Mouse (Mus musculus): Measurements from ENCODE around the gene Strn. TPM values are rescaled to one million over a fixed set of nuclear protein-coding genes. Genes with fewer than 3 reads are reported as not detected.
"Not testable (repeated sequence)": the region's sequence is repeated elsewhere in the genome, so short reads cannot be mapped to it uniquely, and the experiment has no call there.

Gene Strn
- polyA plus RNA-seq, 1 experiment from 2014 or later: 12.0 TPM

DNA sequence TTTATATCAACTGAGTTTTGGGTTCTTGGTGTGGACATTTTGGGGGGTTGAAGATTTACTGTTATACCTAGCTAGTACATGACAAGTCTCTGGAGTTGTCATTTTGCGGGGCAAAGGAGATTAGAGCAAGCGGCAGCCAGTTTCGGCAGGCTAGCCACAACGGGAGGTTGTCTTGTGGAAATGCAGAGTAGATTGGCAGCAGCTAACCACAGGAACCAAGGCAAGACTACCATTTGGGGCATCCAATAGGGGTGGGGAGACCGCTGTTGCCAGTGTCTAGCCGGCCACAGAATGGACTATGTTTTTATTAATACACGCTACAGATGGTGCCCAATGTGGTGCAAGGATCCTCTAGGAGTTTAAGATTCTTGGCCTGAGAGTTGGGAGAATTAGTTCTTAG lies 28.6 kb downstream of the Strn start:
- no peak overlapping the region for H3K4me2 ChIP-seq
- WGBS: 74% methylated on average over 7 of the region's 7 CpGs
- no peak for ATAC-seq (replicated peaks; ENCODE audit: insufficient number of reproducible peaks, insufficient read depth, low FRiP score, low read depth)
- no peaks in the 10 kb centered on the region for H3K9me3 ChIP-seq (replicated peaks)
- H3K27me3 ChIP-seq: no peaks in the 10 kb centered on the region
- H3K9ac ChIP-seq: no peak overlapping the region
- H3K4me3 ChIP-seq: no peak overlapping the region
- peaks cover 10% of the 10 kb centered on the region for H3K4me1 ChIP-seq (replicated peaks)
- peaks cover 18% of the 10 kb centered on the region for H3K36me3 ChIP-seq
- H3K27ac ChIP-seq: no peak overlapping the region

DNA sequence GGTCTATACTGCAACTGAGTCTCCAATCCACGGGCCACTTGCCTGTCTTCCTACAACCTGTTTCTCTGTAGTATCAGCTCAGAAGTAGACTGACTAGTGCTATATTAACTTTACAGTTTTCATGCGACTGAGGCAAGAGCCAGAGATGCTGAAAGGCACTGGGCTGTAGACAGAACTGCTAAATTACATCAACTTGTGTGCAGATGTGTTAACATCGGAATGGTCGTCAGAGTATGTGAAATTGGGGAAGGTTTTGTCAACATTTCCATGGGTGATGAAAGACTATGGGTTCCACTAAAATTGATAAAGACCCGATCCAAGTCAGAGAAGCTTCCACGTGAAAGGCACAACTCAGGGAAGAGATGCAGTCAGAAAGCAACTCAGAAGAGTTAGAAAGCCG lies 34.0 kb downstream of the Strn start:
- Histone ChIP-seq H3K27ac (no peak overlapping the region), H3K4me1 (replicated peaks) (peaks cover 3% of the 10 kb centered on the region), H3K9me3 (replicated peaks) (no peaks in the 10 kb centered on the region), H3K4me2 (no peak overlapping the region), H3K36me3 (peaks cover 31% of the 10 kb centered on the region), H3K27me3 (no peaks in the 10 kb centered on the region), H3K9ac (no peak overlapping the region), H3K4me3 (no peak overlapping the region)
- ATAC-seq (replicated peaks; ENCODE audit: insufficient number of reproducible peaks, insufficient read depth, low FRiP score, low read depth): no peak
- WGBS: 80% methylated on average over 7 of the region's 7 CpGs

DNA sequence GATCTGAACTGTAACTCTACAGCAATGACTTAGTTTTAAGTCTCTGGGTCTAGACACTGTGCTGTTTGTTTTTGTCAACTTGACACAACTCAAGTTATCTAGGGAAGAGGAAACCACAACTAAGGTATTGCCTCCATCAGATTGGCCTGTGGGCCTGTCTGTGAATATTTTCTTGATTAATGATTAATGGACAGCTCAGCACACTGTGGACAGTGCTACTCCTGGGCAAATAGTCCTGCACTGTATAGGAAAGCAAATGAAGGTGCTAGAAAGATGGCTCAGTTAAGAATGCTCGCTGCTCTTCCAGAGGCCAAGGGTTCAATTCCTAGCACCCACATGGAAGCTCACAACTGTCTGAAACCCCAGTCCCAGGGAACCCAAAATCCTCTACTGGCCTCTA lies 38.0 kb downstream of the Strn start:
- Histone ChIP-seq H3K27me3 (no peaks in the 10 kb centered on the region), H3K4me3 (no peak overlapping the region), H3K36me3 (peaks cover 15% of the 10 kb centered on the region; the same call in 1 of the 2 replicates), H3K9me3 (replicated peaks) (no peaks in the 10 kb centered on the region), H3K9ac (no peak overlapping the region), H3K4me2 (no peak overlapping the region), H3K27ac (no peak overlapping the region), H3K4me1 (replicated peaks) (peaks cover 5% of the 10 kb centered on the region)
- ATAC-seq (replicated peaks; ENCODE audit: insufficient number of reproducible peaks, insufficient read depth, low FRiP score, low read depth): no peak
- 84% methylated on average over 1 of the region's 1 CpGs for WGBS

DNA sequence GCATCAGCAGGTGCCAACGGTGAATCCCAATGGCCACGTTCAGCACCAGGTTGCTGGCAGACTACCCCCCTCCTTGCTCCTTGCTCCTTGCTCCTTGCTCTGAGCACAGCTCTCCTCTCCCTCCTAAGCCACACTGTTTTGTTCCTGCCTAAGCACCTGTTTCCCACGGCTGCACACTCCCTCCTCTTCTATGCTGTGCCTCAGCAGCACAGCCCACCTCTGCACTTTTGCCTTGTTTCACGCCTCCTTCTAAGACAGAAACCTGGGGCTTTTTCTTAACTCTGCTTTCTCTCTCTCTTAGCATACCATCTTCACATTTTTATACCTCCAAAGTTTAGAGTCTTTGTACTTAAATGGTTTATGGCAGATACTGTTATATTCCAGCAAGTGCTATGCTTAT lies 39.5 kb downstream of the Strn start:
- Histone ChIP-seq H3K27ac (no peak overlapping the region), H3K4me1 (replicated peaks) (peaks cover 2% of the 10 kb centered on the region), H3K9ac (no peak overlapping the region), H3K4me3 (no peak overlapping the region), H3K9me3 (replicated peaks) (no peaks in the 10 kb centered on the region), H3K36me3 (peaks cover 13% of the 10 kb centered on the region; the same call in 1 of the 2 replicates), H3K27me3 (no peaks in the 10 kb centered on the region), H3K4me2 (no peak overlapping the region)
- 77% methylated on average over 4 of the region's 4 CpGs for WGBS
- ATAC-seq (replicated peaks; ENCODE audit: insufficient number of reproducible peaks, insufficient read depth, low FRiP score, low read depth): no peak

DNA sequence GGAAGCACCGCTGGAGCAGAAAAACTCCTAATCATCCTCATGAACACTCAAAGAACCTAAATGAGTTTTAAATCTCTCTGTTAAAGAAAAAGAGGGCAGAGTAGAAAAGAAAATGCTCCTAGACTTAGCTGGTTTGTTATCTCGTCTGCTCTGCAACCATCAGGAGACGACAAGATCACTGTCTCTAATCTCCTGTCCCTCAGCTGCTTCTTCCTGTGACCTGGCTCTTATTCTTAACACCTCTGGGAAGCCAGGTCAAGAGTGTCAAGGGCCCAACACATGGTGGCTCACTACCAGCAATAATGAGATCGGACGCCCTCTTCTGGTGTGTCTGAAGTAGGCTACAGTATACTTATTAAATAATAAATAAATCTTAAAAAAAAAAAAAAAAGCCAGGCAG lies 40.1 kb downstream of the Strn start:
- Histone ChIP-seq H3K4me1 (replicated peaks) (peaks cover 2% of the 10 kb centered on the region), H3K4me2 (no peak overlapping the region), H3K9me3 (replicated peaks) (no peaks in the 10 kb centered on the region), H3K36me3 (peaks cover 16% of the 10 kb centered on the region; the same call in 1 of the 2 replicates), H3K27me3 (no peaks in the 10 kb centered on the region), H3K9ac (no peak overlapping the region), H3K27ac (no peak overlapping the region), H3K4me3 (no peak overlapping the region)
- 55% methylated on average over 5 of the region's 5 CpGs for WGBS
- ATAC-seq (replicated peaks; ENCODE audit: insufficient number of reproducible peaks, insufficient read depth, low FRiP score, low read depth): no peak

DNA sequence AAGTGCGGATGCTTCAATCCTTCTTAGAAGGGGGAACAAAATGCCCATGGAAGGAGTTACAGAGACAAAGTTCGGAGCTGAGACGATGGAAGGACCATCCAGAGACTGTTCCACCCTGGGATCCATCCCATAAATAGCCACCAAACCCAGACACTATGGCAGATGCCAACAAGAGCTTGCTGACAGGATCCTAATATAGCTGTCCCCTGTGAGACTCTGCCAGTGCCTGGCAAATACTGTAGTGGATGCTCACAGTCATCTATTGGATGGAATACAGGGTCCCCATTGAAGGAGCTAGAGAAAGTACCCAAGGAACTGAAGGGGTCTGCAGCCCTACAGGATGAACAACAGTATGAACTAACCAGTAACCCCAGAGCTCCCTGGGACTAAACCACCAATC lies 47.8 kb downstream of the Strn start:
- Histone ChIP-seq H3K36me3 (peaks cover 26% of the 10 kb centered on the region), H3K4me1 (replicated peaks) (peaks cover 11% of the 10 kb centered on the region)
- not testable (repeated sequence) for H3K27me3 ChIP-seq; H3K9ac ChIP-seq; ATAC-seq (replicated peaks; ENCODE audit: insufficient number of reproducible peaks, insufficient read depth, low FRiP score, low read depth); H3K4me2 ChIP-seq; H3K4me3 ChIP-seq; H3K27ac ChIP-seq; H3K9me3 ChIP-seq (replicated peaks)
- 85% methylated on average over 3 of the region's 3 CpGs for WGBS

DNA sequence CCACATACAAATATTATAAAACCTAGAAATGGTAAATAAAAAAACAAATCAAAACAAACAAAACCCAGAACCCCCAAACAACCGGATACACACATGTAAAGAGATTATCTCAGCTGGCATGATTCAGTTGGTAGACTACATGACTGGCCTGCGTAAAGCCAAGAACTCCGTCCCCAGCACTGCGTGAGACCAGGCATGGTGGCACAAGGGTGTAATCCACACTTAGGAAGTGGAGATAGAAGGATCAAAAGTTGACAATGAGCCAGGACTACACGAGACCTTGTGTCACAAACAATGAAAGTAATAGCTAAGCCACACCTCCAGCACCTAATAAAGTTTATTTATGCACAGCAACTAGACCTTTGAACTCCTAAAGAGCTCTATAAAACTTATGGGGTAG lies 49.0 kb downstream of the Strn start:
- no peak for ATAC-seq (replicated peaks; ENCODE audit: insufficient number of reproducible peaks, insufficient read depth, low FRiP score, low read depth)
- WGBS: 47% methylated on average over 5 of the region's 5 CpGs

DNA sequence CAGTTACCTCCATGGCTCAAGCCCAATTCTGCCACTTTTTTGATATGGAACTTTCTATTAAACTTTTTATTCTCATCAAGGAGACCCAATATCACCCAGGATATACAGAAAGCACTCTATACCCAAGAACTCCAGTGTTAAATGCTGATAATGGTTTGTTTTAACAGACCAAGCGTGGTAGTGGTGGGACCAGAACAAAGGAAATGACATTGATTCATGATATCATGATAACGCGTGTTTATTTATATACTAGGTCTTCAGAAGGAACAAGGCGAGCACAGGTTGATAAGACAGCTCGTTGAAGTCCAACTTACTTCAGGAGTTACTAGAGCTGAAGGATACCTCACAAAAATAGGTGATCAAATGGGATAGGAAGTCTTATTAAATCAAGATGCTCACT lies 52.0 kb downstream of the Strn start:
- peaks cover 6% of the 10 kb centered on the region; the same call in 1 of the 2 replicates for H3K36me3 ChIP-seq
- no peak overlapping the region for H3K4me3 ChIP-seq
- H3K9me3 ChIP-seq (replicated peaks): no peaks in the 10 kb centered on the region
- peaks cover 27% of the 10 kb centered on the region for H3K4me1 ChIP-seq (replicated peaks)
- H3K4me2 ChIP-seq: no peak overlapping the region
- no peak for ATAC-seq (replicated peaks; ENCODE audit: insufficient number of reproducible peaks, insufficient read depth, low FRiP score, low read depth)
- no peaks in the 10 kb centered on the region for H3K27me3 ChIP-seq
- H3K27ac ChIP-seq: peak overlapping the region; percentile 58; the same call in 1 of the 2 replicates
- WGBS: 33% methylated on average over 5 of the region's 5 CpGs
- H3K9ac ChIP-seq: no peak overlapping the region

More for the DNA sequence above, 49.0 kb downstream of the Strn start:
- Histone ChIP-seq H3K4me1 (replicated peaks) (peaks cover 13% of the 10 kb centered on the region), H3K9ac (no peak overlapping the region), H3K36me3 (peaks cover 26% of the 10 kb centered on the region), H3K27me3 (no peaks in the 10 kb centered on the region), H3K4me2 (no peak overlapping the region), H3K4me3 (no peak overlapping the region), H3K9me3 (replicated peaks) (no peaks in the 10 kb centered on the region; the same call in 1 of the 2 replicates), H3K27ac (no peak overlapping the region)

DNA sequence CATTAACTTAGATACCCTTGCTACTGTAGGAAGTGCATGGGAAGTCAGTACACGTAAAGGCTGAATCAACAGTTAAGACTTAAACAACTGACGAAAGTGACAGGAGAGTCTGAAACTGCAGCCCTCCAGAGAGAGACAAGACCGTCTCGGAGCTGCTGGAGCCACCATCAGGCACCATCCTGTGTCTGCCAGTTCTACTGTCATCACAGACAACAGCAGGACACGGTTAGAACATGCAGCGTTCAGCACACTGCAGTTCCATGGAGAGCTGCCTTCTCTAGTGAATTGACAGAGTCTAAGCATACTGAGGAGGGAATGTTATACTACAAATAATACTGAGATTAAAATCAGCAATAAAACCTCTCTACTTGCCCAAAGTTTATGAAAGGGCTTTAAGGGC lies 54.6 kb downstream of the Strn start:
- WGBS: 33% methylated on average over 6 of the region's 6 CpGs
- no peaks in the 10 kb centered on the region for H3K27me3 ChIP-seq
- H3K4me3 ChIP-seq: no peak overlapping the region
- no peak for ATAC-seq (replicated peaks; ENCODE audit: insufficient number of reproducible peaks, insufficient read depth, low FRiP score, low read depth)
- H3K4me1 ChIP-seq (replicated peaks): peaks cover 31% of the 10 kb centered on the region
- no peaks in the 10 kb centered on the region for H3K9me3 ChIP-seq (replicated peaks)
- H3K27ac ChIP-seq: peak overlapping the region; percentile 68
- peak overlapping the region; percentile 12; the same call in 1 of the 2 replicates for H3K9ac ChIP-seq
- peak overlapping the region; percentile 40 for H3K4me2 ChIP-seq
- peaks cover 4% of the 10 kb centered on the region; the same call in 1 of the 2 replicates for H3K36me3 ChIP-seq

DNA sequence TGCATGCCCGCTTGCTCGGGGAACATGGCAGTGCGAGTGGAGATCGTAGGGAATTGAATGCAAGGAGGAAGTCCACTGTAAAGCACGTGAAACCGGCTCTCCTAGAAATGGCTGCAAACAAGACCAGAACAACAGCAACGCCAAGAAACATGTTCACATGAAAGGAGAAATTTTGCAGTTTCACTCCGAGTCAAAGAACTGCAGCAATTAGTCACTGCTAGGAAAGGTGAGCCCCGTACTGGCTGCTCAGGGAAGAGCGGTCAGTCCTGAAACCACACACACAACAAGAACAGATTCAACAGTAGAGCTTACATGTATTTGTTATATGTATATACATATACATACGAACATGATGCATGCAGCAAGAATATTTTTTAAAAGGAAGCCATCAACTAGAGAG lies 57.5 kb downstream of the Strn start:
- no peak overlapping the region for H3K4me2 ChIP-seq
- no peak overlapping the region for H3K27ac ChIP-seq
- H3K4me3 ChIP-seq: no peak overlapping the region
- no peaks in the 10 kb centered on the region for H3K36me3 ChIP-seq
- no peaks in the 10 kb centered on the region for H3K9me3 ChIP-seq (replicated peaks)
- no peaks in the 10 kb centered on the region for H3K27me3 ChIP-seq
- WGBS: 86% methylated on average over 11 of the region's 11 CpGs
- no peak overlapping the region for H3K9ac ChIP-seq
- peaks cover 41% of the 10 kb centered on the region for H3K4me1 ChIP-seq (replicated peaks)
- no peak for ATAC-seq (replicated peaks; ENCODE audit: insufficient number of reproducible peaks, insufficient read depth, low FRiP score, low read depth)

DNA sequence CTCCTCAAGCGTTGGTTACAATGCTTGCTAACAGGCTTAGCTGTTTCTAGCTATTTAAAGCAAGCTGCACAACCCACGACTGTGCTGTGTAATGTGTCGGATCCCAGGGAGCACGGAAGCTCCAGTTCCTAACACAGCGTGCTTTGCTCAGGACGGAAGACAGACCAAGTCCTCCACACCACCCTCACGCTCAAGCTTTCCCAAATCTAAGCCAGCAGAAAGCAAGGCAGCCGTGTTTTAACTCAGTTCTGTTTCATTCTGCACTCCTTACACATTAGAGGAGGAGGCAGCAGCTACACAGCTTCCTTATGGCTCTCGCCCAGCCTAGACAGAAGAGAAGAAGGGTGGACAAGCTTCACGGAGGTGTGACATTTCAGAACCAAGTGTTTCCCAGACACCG lies 60.2 kb downstream of the Strn start:
- Histone ChIP-seq H3K36me3 (peaks cover 3% of the 10 kb centered on the region; the same call in 1 of the 2 replicates), H3K27me3 (no peaks in the 10 kb centered on the region), H3K9ac (0 out of 2 replicates have a peak overlapping the region, but pooled peaks have one; percentile 3), H3K4me3 (no peak overlapping the region; the same call in 1 of the 2 replicates), H3K4me1 (replicated peaks) (peaks cover 34% of the 10 kb centered on the region), H3K4me2 (0 out of 2 replicates have a peak overlapping the region, but pooled peaks have one; percentile 29), H3K9me3 (replicated peaks) (no peaks in the 10 kb centered on the region), H3K27ac (peak overlapping the region; percentile 80)
- 52% methylated on average over 11 of the region's 11 CpGs for WGBS
- ATAC-seq (replicated peaks; ENCODE audit: insufficient number of reproducible peaks, insufficient read depth, low FRiP score, low read depth): no peak

DNA sequence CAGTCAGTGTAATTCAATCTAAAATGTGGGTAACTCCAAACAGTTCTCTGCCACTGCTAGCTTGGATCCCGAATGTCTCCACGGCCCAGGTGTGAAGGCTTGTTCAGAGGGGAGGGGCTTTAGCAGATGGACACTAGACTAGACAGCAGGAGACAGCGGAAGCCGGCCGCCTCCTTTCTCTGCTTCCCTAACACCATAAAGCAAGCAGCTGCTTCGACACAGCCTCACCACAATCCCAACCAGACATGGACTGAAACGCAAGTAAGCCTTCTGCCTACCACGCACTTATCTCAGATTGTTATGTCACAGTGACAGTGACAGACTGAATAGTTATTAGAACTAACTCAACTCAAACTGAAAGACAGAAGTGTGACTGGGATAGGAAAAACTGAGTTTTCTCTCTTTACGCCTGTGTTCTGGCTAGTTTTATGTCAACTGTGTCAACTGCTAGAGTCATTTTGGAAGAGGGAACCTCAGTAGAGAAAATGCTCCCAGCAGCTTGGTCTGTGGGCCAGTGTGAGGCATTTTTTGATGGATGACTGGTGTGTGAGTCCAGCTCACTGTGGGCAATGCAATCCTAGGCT lies 71.9 kb downstream of the Strn start:
- H3K4me1 ChIP-seq (replicated peaks): no peaks in the 10 kb centered on the region; the same call in 1 of the 2 replicates
- H3K9me3 ChIP-seq (replicated peaks): no peaks in the 10 kb centered on the region
- H3K36me3 ChIP-seq: peaks cover 84% of the 10 kb centered on the region
- H3K9ac ChIP-seq: no peak overlapping the region
- no peak overlapping the region for H3K27ac ChIP-seq
- no peaks in the 10 kb centered on the region for H3K27me3 ChIP-seq
- no peak overlapping the region for H3K4me3 ChIP-seq
- ATAC-seq (replicated peaks; ENCODE audit: insufficient number of reproducible peaks, insufficient read depth, low FRiP score, low read depth): no peak
- WGBS: 73% methylated on average over 9 of the region's 9 CpGs
- no peak overlapping the region for H3K4me2 ChIP-seq
